Mouse (Mus musculus) heart, postnatal 0 days (tissue): ENCODE data around the gene Lgr5.

Source experiments
- CTCF ChIP-seq: IDR thresholded peaks from 2 replicates; pipeline ENCODE4 v1.5.1; 2016; ENCODE audit warnings: antibody characterized with exemption, control low read depth, low read depth
- EP300 ChIP-seq: IDR thresholded peaks from 2 replicates; pipeline ENCODE4 v1.6.1; 2016; ENCODE audit warnings: antibody characterized with exemption, low read depth

DNA sequence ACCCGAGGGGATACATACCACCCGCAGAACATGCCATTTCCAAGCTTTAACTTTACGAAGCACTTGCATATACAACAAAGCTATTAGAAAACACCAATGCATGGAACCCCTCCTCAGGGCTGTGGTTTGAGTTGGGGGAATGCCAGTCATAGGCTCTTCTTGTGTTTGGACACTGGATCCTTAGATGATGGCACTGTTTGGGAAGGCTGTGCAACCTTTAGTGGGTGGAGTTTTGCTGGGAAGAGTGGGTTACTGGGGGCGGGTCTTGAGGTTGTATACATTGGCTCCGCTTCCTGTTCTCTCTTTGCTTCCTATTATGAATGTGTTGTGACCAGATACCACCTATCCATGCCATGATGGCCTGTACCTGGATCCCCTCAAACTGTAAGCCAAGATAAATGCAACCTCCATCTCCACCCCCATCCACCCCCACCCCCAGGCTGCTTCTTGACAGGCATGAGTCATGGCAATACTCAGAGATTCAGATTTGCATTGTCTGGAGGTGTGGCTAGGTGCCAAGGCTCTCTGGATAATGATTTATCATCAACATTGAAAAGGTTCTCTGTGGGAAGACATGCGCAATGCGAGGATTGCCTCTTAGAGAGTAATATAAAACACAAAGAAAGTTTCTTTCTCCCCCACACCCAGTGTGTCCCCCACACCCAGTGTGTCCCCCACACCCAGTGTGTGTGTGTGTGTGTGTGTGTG is 95.6 kb downstream of the Lgr5 start:
- TF ChIP-seq EP300 (no peak), CTCF (no peak)
